Mouse (Mus musculus) MEL (cell line): ENCODE data around the gene Larp1b. TPM values are rescaled to one million over a fixed set of nuclear protein-coding genes. Genes with fewer than 3 reads are reported as not detected.

Source experiments
- DNase-seq: peaks from one replicate; pipeline ENCODE4 v3.0.0; 2011; ENCODE audit warnings: low read depth, low spot score
- H3K27ac ChIP-seq: 2 replicates; pipeline ENCODE4 v1.5.1; 2012; ENCODE audit warnings: low read depth, mild to moderate bottlenecking, control low read depth, low read length, moderate library complexity; ENCODE audit not compliant: control insufficient read depth
- H3K27me3 ChIP-seq, 2 experiments: fragments of 150-350 bp in 1 of 2; sonication (generic) in 1 of 2; 2 replicates each; pipeline ENCODE4 v1.6.1; 2012; ENCODE audit warnings: low read length in 2 of 2, mild to moderate bottlenecking in 2 of 2, improper control_type of control experiment in 1 of 2, moderate library complexity in 1 of 2; ENCODE audit not compliant: insufficient read depth in 2 of 2, control insufficient read depth in 1 of 2
- H3K36me3 ChIP-seq, 2 experiments: 2 replicates each; pipeline ENCODE4 v1.6.1; 2012 to 2014; ENCODE audit warnings: low read length in 2 of 2, improper control_type of control experiment in 1 of 2, inconsistent platforms in 1 of 2, mild to moderate bottlenecking in 1 of 2; ENCODE audit not compliant: insufficient read depth in 2 of 2, control insufficient read depth in 1 of 2
- H3K4me1 ChIP-seq, 2 experiments: fragments of 150-350 bp in 1 of 2; sonication (generic) in 1 of 2; 2 replicates each; pipeline ENCODE4 v1.6.1; 2012; ENCODE audit warnings: low read length in 2 of 2, improper control_type of control experiment in 1 of 2, mild to moderate bottlenecking in 1 of 2; ENCODE audit not compliant: insufficient read depth in 2 of 2, control insufficient read depth in 1 of 2
- H3K4me3 ChIP-seq, 2 experiments: fragments of 150-350 bp in 1 of 2; sonication (generic) in 1 of 2; 2 replicates each; pipeline ENCODE4 v1.5.1; 2012; ENCODE audit warnings: low read depth in 2 of 2, low read length in 2 of 2, mild to moderate bottlenecking in 2 of 2, moderate library complexity in 2 of 2, control low read depth in 1 of 2, improper control_type of control experiment in 1 of 2; ENCODE audit not compliant: control insufficient read depth in 1 of 2, insufficient read depth in 1 of 2
- H3K79me2 ChIP-seq: 2 replicates; pipeline ENCODE4 v1.6.1; 2012; ENCODE audit warnings: mild to moderate bottlenecking, low read length, moderate library complexity; ENCODE audit not compliant: control insufficient read depth, poor library complexity, insufficient read depth
- H3K9ac ChIP-seq: 2 replicates; pipeline ENCODE4 v1.6.1; 2012; ENCODE audit warnings: low read depth, mild to moderate bottlenecking, control low read depth, low read length, moderate library complexity; ENCODE audit not compliant: control insufficient read depth, poor library complexity, severe bottlenecking
- H3K9me3 ChIP-seq: fragments of 150-350 bp; sonication (generic); replicated peaks from 2 replicates; pipeline ENCODE4 v1.6.1; 2012; ENCODE audit warnings: mild to moderate bottlenecking, low read length, improper control_type of control experiment, moderate library complexity; ENCODE audit not compliant: insufficient read depth
- BHLHE40 ChIP-seq: IDR thresholded peaks from 2 replicates; pipeline ENCODE4 v1.6.1; 2012; ENCODE audit warnings: low read depth, mild to moderate bottlenecking, inconsistent platforms, low read length, improper control_type of control experiment, borderline replicate concordance
- CTCF ChIP-seq, 3 experiments: IDR thresholded peaks in 2 of 3; conservative IDR thresholded peaks in 1 of 3; 2 replicates each; pipeline ENCODE4 v1.5.1; 2011 to 2012; ENCODE audit warnings: low read length in 3 of 3, low read depth in 2 of 3, mild to moderate bottlenecking in 2 of 3, improper control_type of control experiment in 1 of 3, inconsistent platforms in 1 of 3, mixed read lengths in 1 of 3, moderate library complexity in 1 of 3; ENCODE audit not compliant: control insufficient read depth in 1 of 3, insufficient read depth in 1 of 3, poor library complexity in 1 of 3, severe bottlenecking in 1 of 3
- ETS1 ChIP-seq: IDR thresholded peaks from 2 replicates; pipeline ENCODE4 v1.6.1; 2012; ENCODE audit warnings: low read depth, mild to moderate bottlenecking, inconsistent platforms, low read length, improper control_type of control experiment, moderate library complexity
- JUND ChIP-seq: IDR thresholded peaks from 2 replicates; pipeline ENCODE4 v1.6.1; 2011; ENCODE audit warnings: low read depth, mild to moderate bottlenecking, improper control_type of control experiment, low read length
- MAFK ChIP-seq: IDR thresholded peaks from 2 replicates; pipeline ENCODE4 v1.6.1; 2011; ENCODE audit warnings: low read depth, mild to moderate bottlenecking, low read length, improper control_type of control experiment, borderline replicate concordance
- MYB ChIP-seq: IDR thresholded peaks from 2 replicates; pipeline ENCODE4 v1.6.1; 2011; ENCODE audit warnings: mild to moderate bottlenecking, low read depth, low read length, improper control_type of control experiment
- NRF1 ChIP-seq: IDR thresholded peaks from 2 replicates; pipeline ENCODE4 v1.6.1; 2014; ENCODE audit warnings: low read depth, mild to moderate bottlenecking, inconsistent platforms, low read length, improper control_type of control experiment, moderate library complexity; ENCODE audit not compliant: poor library complexity, insufficient read depth, severe bottlenecking
- POLR2AphosphoS2 ChIP-seq: IDR thresholded peaks from 2 replicates; pipeline ENCODE4 v1.6.1; 2011; ENCODE audit warnings: low read length, improper control_type of control experiment
- POLR2AphosphoS5 ChIP-seq: IDR thresholded peaks from 2 replicates; pipeline ENCODE4 v1.6.1; 2012; ENCODE audit warnings: low read depth, borderline replicate concordance, mild to moderate bottlenecking, inconsistent platforms, low read length, moderate library complexity, mixed read lengths
- SIN3A ChIP-seq: IDR thresholded peaks from 2 replicates; pipeline ENCODE4 v1.6.1; 2012; ENCODE audit warnings: low read length, improper control_type of control experiment, inconsistent platforms
- TAL1 ChIP-seq: IDR thresholded peaks from 2 replicates; pipeline ENCODE4 v1.6.1; 2012; ENCODE audit warnings: mild to moderate bottlenecking, inconsistent platforms, low read length, moderate library complexity, mixed read lengths
- TBP ChIP-seq: IDR thresholded peaks from 2 replicates; pipeline ENCODE4 v1.8.0; 2011; ENCODE audit warnings: low read depth, low read length, improper control_type of control experiment
- USF1 ChIP-seq: IDR thresholded peaks from 2 replicates; pipeline ENCODE4 v1.6.1; 2014; ENCODE audit warnings: low read depth, mild to moderate bottlenecking, inconsistent platforms, low read length, improper control_type of control experiment, moderate library complexity
- USF2 ChIP-seq, 2 experiments: IDR thresholded peaks; 2 replicates each; pipeline ENCODE4 v1.6.1; 2011 to 2012; ENCODE audit warnings: improper control_type of control experiment in 2 of 2, low read length in 2 of 2, borderline replicate concordance in 1 of 2, inconsistent platforms in 1 of 2, low read depth in 1 of 2, mild to moderate bottlenecking in 1 of 2; ENCODE audit not compliant: insufficient read depth in 1 of 2
- ZMIZ1 ChIP-seq: IDR thresholded peaks from 2 replicates; pipeline ENCODE4 v1.6.1; 2012; ENCODE audit warnings: low read depth, mild to moderate bottlenecking, inconsistent platforms, low read length, improper control_type of control experiment, moderate library complexity
- polyA plus RNA-seq, 2 experiments: library from polyadenylated mRNA; stranded (reverse) in 1 of 2; unstranded in 1 of 2; fragments of >175 nt in 1 of 2; fragments of >200 nt in 1 of 2; gene quantifications; 2 replicates each; pipeline versions ENCODE4 v1.2.1 to v1.2.4; 2012; ENCODE audit warnings: low replicate concordance in 2 of 2, low read depth in 1 of 2; ENCODE audit not compliant: insufficient read length in 2 of 2, insufficient read depth in 1 of 2, missing spikeins in 1 of 2
- total RNA-seq: library from RNA; depleted of rRNA; stranded (reverse); fragments of 300-350 nt; gene quantifications from 2 replicates; pipeline ENCODE4 v1.2.3, GENCODE M21; 2012

Larp1b gene
- total and polyA plus RNA-seq, 3 experiments = 30.4 to 33.3 TPM; not detected in 1

- TF ChIP-seq SIN3A = no peak
- TF ChIP-seq TAL1 = no peak
- no peak for TF ChIP-seq JUND
- TF ChIP-seq BHLHE40 = no peak
- no peak for TF ChIP-seq NRF1
- no peak for TF ChIP-seq MAFK
- no peak for TF ChIP-seq MYB
- TF ChIP-seq ETS1 = no peak
- TF ChIP-seq CTCF (IDR thresholded peaks at IDR 0.05 in 2 of 3, conservative IDR thresholded peaks at IDR 0.05 in 1 of 3; ENCODE audit: control insufficient read depth in 1 of 3, insufficient read depth in 1 of 3, low read depth in 2 of 3, low read length in 3 of 3, poor library complexity in 1 of 3, severe bottlenecking in 1 of 3) = no peak
- no peak for TF ChIP-seq TBP
- no peak for TF ChIP-seq POLR2AphosphoS2
- no peak for TF ChIP-seq ZMIZ1
- Histone ChIP-seq H3K4me1 (no peaks in the 10 kb centered on the region), H3K79me2 (no peaks in the 10 kb centered on the region)
Observed at GRCm38 (mm10) chr3:41058395-41058794, 108.8 kb downstream of the Larp1b start.

GRCm38 (mm10) chr3:41059249-41059648 is 109.6 kb downstream of the Larp1b start:
- no peak overlapping the region for H3K4me3 ChIP-seq
- no peaks in the 10 kb centered on the region for H3K9me3 ChIP-seq
- H3K4me1 ChIP-seq = no peaks in the 10 kb centered on the region
- no peak overlapping the region for H3K9ac ChIP-seq
- H3K36me3 ChIP-seq = no peaks in the 10 kb centered on the region
- H3K79me2 ChIP-seq = no peaks in the 10 kb centered on the region
- no peak overlapping the region for H3K27ac ChIP-seq
- no peak for DNase-seq
- TF ChIP-seq MYB (no peak), USF2 (IDR thresholded peaks at IDR 0.05; ENCODE audit: borderline replicate concordance in 1 of 2, insufficient read depth in 1 of 2, low read depth in 1 of 2, low read length in 2 of 2) (no peak), POLR2AphosphoS2 (no peak)
- H3K27me3 ChIP-seq = no peaks in the 10 kb centered on the region

More at GRCm38 (mm10) chr3:41058395-41058794, 108.8 kb downstream of the Larp1b start:
- Histone ChIP-seq H3K27ac (no peak overlapping the region), H3K9ac (no peak overlapping the region), H3K36me3 (no peaks in the 10 kb centered on the region), H3K9me3 (no peaks in the 10 kb centered on the region), H3K27me3 (no peaks in the 10 kb centered on the region), H3K4me3 (no peak overlapping the region)
- DNase-seq = no peak

DNA sequence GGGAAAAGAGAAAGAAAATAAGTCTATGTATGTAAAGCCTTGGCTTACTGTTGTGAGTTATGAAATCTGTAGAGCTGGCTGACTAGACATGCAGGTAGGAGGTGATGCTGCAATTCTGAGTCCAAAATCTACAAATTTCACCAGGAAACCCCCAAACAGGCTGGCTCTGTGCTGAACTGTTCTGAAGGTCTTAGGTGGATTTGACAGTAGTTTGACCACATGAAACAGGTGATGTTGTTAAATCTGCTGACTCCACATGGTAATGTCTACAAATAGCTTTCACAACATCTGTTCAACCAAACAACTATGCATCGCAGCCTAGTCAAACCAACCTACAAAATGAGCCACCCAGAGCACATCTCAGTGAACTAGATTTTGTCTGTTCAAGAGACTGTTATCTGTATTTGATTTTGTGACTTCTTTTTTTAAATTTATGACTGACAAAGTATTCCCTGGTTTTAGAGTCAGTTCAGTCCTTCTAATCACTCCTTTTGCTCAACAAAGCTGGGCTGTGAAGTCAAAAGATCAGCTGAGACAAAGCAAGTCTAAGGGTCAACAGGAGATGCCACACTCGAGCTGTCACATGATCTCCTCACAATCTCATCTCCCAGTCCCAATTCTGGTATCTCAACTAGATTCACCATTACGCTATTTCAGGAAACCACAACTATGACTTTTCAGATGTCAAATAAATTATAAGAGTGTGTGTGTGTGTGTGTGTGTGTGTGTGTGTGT is 112.4 kb downstream of the Larp1b start:
- DNase-seq = no peak
- no peaks in the 10 kb centered on the region for H3K27me3 ChIP-seq
- no peaks in the 10 kb centered on the region for H3K79me2 ChIP-seq
- no peaks in the 10 kb centered on the region for H3K9me3 ChIP-seq
- no peaks in the 10 kb centered on the region for H3K36me3 ChIP-seq
- no peak overlapping the region for H3K4me3 ChIP-seq
- TF ChIP-seq POLR2AphosphoS5 (no peak), TAL1 (no peak), USF1 (peak; percentile 45; the same call in 1 of the 2 replicates)
- no peak overlapping the region for H3K9ac ChIP-seq
- H3K4me1 ChIP-seq = no peaks in the 10 kb centered on the region
- H3K27ac ChIP-seq = no peak overlapping the region
